Mouse (Mus musculus): ENCODE data around the gene Creg2. TPM values are rescaled to one million over a fixed set of nuclear protein-coding genes. Genes with fewer than 3 reads are reported as not detected.

Gene Creg2
- total RNA-seq (2014; rRNA removed) (not detected in 2 replicates), polyA plus RNA-seq (2012; rRNA removed) (not detected in 2 replicates)

- no peaks in the 10 kb centered on the region for H3K36me3 ChIP-seq (ENCODE audit: control insufficient read depth, insufficient read depth, low read length)
Measured at GRCm38 (mm10) chr1:39651241-39651548, at the start of gene Creg2. Gene Creg2 (minus strand): TSS chr1:39651474.

GRCm38 (mm10) chr1:39700599-39701273 lies 49.5 kb upstream of the Creg2 start:
- whole genome bisulfite sequencing = 73% methylated on average over 7 of the region's 7 CpGs
- no peaks in the 10 kb centered on the region for H3K79me2 ChIP-seq (ENCODE audit: control insufficient read depth, insufficient read depth, low read length)
- no peak for DNase-seq (ENCODE audit: extremely low read depth, low read depth, low spot score)
- 0 out of 2 replicates have a peak, but pooled peaks cover 2% of the 10 kb centered on the region for H3K27me3 ChIP-seq (ENCODE audit: control insufficient read depth, insufficient read depth, low read length)
- H3K9ac ChIP-seq (ENCODE audit: low read depth, low read length) = no peak overlapping the region
- no peak overlapping the region for H3K27ac ChIP-seq (replicated peaks; ENCODE audit: insufficient read depth, low read depth, low read length)
- no peak overlapping the region for H3K4me3 ChIP-seq (ENCODE audit: insufficient read depth, low read depth, low read length)
- peaks cover 7% of the 10 kb centered on the region; the same call in 1 of the 2 replicates for H3K4me1 ChIP-seq (ENCODE audit: control insufficient read depth, insufficient read depth, low read length)
- TF ChIP-seq POLR2A (IDR thresholded peaks at IDR 0.05; ENCODE audit: extremely low read depth, insufficient read depth, low read length) (no peak), CTCF (IDR thresholded peaks at IDR 0.05; ENCODE audit: low read depth, low read length) (no peak)
- H3K36me3 ChIP-seq (ENCODE audit: control insufficient read depth, insufficient read depth, low read length) = no peaks in the 10 kb centered on the region

More at GRCm38 (mm10) chr1:39651241-39651548, at the start of gene Creg2:
- H3K4me1 ChIP-seq (ENCODE audit: control insufficient read depth, insufficient read depth, low read length) = no peaks in the 10 kb centered on the region
- H3K9ac ChIP-seq (ENCODE audit: low read depth, low read length) = no peak within 1 kb of the TSS
- H3K4me3 ChIP-seq (ENCODE audit: insufficient read depth, low read depth, low read length) = peak within 1 kb of the TSS; percentile 25; the same call in 1 of the 2 replicates
- H3K79me2 ChIP-seq (ENCODE audit: control insufficient read depth, insufficient read depth, low read length) = no peaks in the 10 kb centered on the region
- H3K27ac ChIP-seq (replicated peaks; ENCODE audit: insufficient read depth, low read depth, low read length) = no peak within 1 kb of the TSS
- WGBS = 40% methylated on average over 9 of the region's 9 CpGs
- TF ChIP-seq CTCF (IDR thresholded peaks at IDR 0.05; ENCODE audit: low read depth, low read length) (no peak), POLR2A (IDR thresholded peaks at IDR 0.05; ENCODE audit: extremely low read depth, insufficient read depth, low read length) (no peak)
- DNase-seq (ENCODE audit: extremely low read depth, low read depth, low spot score) = no peak
- peaks cover 10% of the 10 kb centered on the region for H3K27me3 ChIP-seq (ENCODE audit: control insufficient read depth, insufficient read depth, low read length)

- no peaks in the 10 kb centered on the region for H3K79me2 ChIP-seq (ENCODE audit: control insufficient read depth, insufficient read depth, low read length)
- H3K4me3 ChIP-seq (ENCODE audit: insufficient read depth, low read depth, low read length) = no peak overlapping the region
- DNase-seq (ENCODE audit: extremely low read depth, low read depth, low spot score) = no peak
- 0 out of 2 replicates have a peak overlapping the region, but pooled peaks have one; percentile 3 for H3K27ac ChIP-seq (replicated peaks; ENCODE audit: insufficient read depth, low read depth, low read length)
- H3K9ac ChIP-seq (ENCODE audit: low read depth, low read length) = no peak overlapping the region
- TF ChIP-seq POLR2A (IDR thresholded peaks at IDR 0.05; ENCODE audit: extremely low read depth, insufficient read depth, low read length) (no peak), CTCF (IDR thresholded peaks at IDR 0.05; ENCODE audit: low read depth, low read length) (no peak)
- 0 out of 2 replicates have a peak, but pooled peaks cover 2% of the 10 kb centered on the region for H3K27me3 ChIP-seq (ENCODE audit: control insufficient read depth, insufficient read depth, low read length)
- H3K4me1 ChIP-seq (ENCODE audit: control insufficient read depth, insufficient read depth, low read length) = peaks cover 12% of the 10 kb centered on the region; the same call in 1 of the 2 replicates
- no peaks in the 10 kb centered on the region for H3K36me3 ChIP-seq (ENCODE audit: control insufficient read depth, insufficient read depth, low read length)
- 70% methylated on average over 6 of the region's 6 CpGs for WGBS
Measured at GRCm38 (mm10) chr1:39698456-39698855, 47.2 kb upstream of the Creg2 start.

GRCm38 (mm10) chr1:39695198-39695597 lies 43.9 kb upstream of the Creg2 start:
- Histone ChIP-seq H3K36me3 (ENCODE audit: control insufficient read depth, insufficient read depth, low read length) (no peaks in the 10 kb centered on the region), H3K27me3 (ENCODE audit: control insufficient read depth, insufficient read depth, low read length) (0 out of 2 replicates have a peak, but pooled peaks cover 2% of the 10 kb centered on the region), H3K27ac (replicated peaks; ENCODE audit: insufficient read depth, low read depth, low read length) (no peak overlapping the region), H3K4me3 (ENCODE audit: insufficient read depth, low read depth, low read length) (no peak overlapping the region), H3K79me2 (ENCODE audit: control insufficient read depth, insufficient read depth, low read length) (no peaks in the 10 kb centered on the region), H3K9ac (ENCODE audit: low read depth, low read length) (no peak overlapping the region), H3K4me1 (ENCODE audit: control insufficient read depth, insufficient read depth, low read length) (peaks cover 12% of the 10 kb centered on the region; the same call in 1 of the 2 replicates)
- WGBS = 18% methylated on average over 4 of the region's 4 CpGs
- TF ChIP-seq CTCF (IDR thresholded peaks at IDR 0.05; ENCODE audit: low read depth, low read length) (no peak), POLR2A (IDR thresholded peaks at IDR 0.05; ENCODE audit: extremely low read depth, insufficient read depth, low read length) (no peak)
- DNase-seq (ENCODE audit: extremely low read depth, low read depth, low spot score) = peak; percentile 39

- Histone ChIP-seq H3K9ac (ENCODE audit: low read depth, low read length) (no peak overlapping the region), H3K27ac (replicated peaks; ENCODE audit: insufficient read depth, low read depth, low read length) (no peak overlapping the region), H3K36me3 (ENCODE audit: control insufficient read depth, insufficient read depth, low read length) (no peaks in the 10 kb centered on the region), H3K79me2 (ENCODE audit: control insufficient read depth, insufficient read depth, low read length) (no peaks in the 10 kb centered on the region), H3K27me3 (ENCODE audit: control insufficient read depth, insufficient read depth, low read length) (0 out of 2 replicates have a peak, but pooled peaks cover 2% of the 10 kb centered on the region), H3K4me3 (ENCODE audit: insufficient read depth, low read depth, low read length) (no peak overlapping the region), H3K4me1 (ENCODE audit: control insufficient read depth, insufficient read depth, low read length) (peaks cover 9% of the 10 kb centered on the region; the same call in 1 of the 2 replicates)
- TF ChIP-seq CTCF (IDR thresholded peaks at IDR 0.05; ENCODE audit: low read depth, low read length) (no peak), POLR2A (IDR thresholded peaks at IDR 0.05; ENCODE audit: extremely low read depth, insufficient read depth, low read length) (no peak)
- WGBS = 46% methylated on average over 7 of the region's 7 CpGs
- DNase-seq (ENCODE audit: extremely low read depth, low read depth, low spot score) = no peak
Measured at GRCm38 (mm10) chr1:39694756-39695155, 43.5 kb upstream of the Creg2 start.

- H3K4me1 ChIP-seq (ENCODE audit: control insufficient read depth, insufficient read depth, low read length) = peaks cover 6% of the 10 kb centered on the region; the same call in 1 of the 2 replicates
- no peak for TF ChIP-seq POLR2A (IDR thresholded peaks at IDR 0.05; ENCODE audit: extremely low read depth, insufficient read depth, low read length)
- no peak for TF ChIP-seq CTCF (IDR thresholded peaks at IDR 0.05; ENCODE audit: low read depth, low read length)
- H3K27ac ChIP-seq (replicated peaks; ENCODE audit: insufficient read depth, low read depth, low read length) = no peak overlapping the region
- H3K4me3 ChIP-seq (ENCODE audit: insufficient read depth, low read depth, low read length) = no peak overlapping the region
- H3K9ac ChIP-seq (ENCODE audit: low read depth, low read length) = no peak overlapping the region
- 94% methylated on average over 3 of the region's 3 CpGs for WGBS
- 0 out of 2 replicates have a peak, but pooled peaks cover 2% of the 10 kb centered on the region for H3K27me3 ChIP-seq (ENCODE audit: control insufficient read depth, insufficient read depth, low read length)
- H3K36me3 ChIP-seq (ENCODE audit: control insufficient read depth, insufficient read depth, low read length) = no peaks in the 10 kb centered on the region
- no peaks in the 10 kb centered on the region for H3K79me2 ChIP-seq (ENCODE audit: control insufficient read depth, insufficient read depth, low read length)
- no peak for DNase-seq (ENCODE audit: extremely low read depth, low read depth, low spot score)
Measured at GRCm38 (mm10) chr1:39691974-39692373, 40.7 kb upstream of the Creg2 start.
